Mouse (Mus musculus) gastrocnemius, postnatal 36 days (tissue): ENCODE results near the gene Thoc5. TPM values are rescaled to one million over a fixed set of nuclear protein-coding genes. Genes with fewer than 3 reads are reported as not detected.

Experiments
- DNase-seq, 2 experiments: peaks; one replicate each; pipeline ENCODE4 v3.0.0; 2022
- intact Hi-C: fragments of 180-260 bp; cut with DNase I; formaldehyde crosslinking; loops from one replicate; pipeline ENCODE4 v1.15.1; 2025
- microRNA-seq, 2 experiments: library from miRNA; unstranded; fragments of <30 nt; microRNA quantifications; one replicate each; pipeline ENCODE4 v1.2.0; 2021
- total RNA-seq, 2 experiments: library from RNA; stranded (reverse); gene quantifications; 2 replicates each; pipeline ENCODE4 v1.2.3; 2021

Thoc5 gene
- total RNA-seq, 2 experiments from 2014 or later = 12.9 to 14.0 TPM

GRCm38 (mm10) chr11:4968376-4968775 is 73.3 kb downstream of the Thoc5 start:
- DNase-seq = peak in 1 of 2 experiments; percentile 21
- intact Hi-C loops = no loop called here

GRCm38 (mm10) chr11:4972967-4973870 is 78.1 kb downstream of the Thoc5 start:
- intact Hi-C loops = no loop called here

GRCm38 (mm10) chr11:4973871-4974256 is 78.7 kb downstream of the Thoc5 start:
- intact Hi-C loops = loop anchor here (1.0 kb wide), 1 partner anchor 58 kb away; no protein-coding TSS in a partner anchor
- DNase-seq = no peak

More at GRCm38 (mm10) chr11:4972967-4973870, 78.1 kb downstream of the Thoc5 start:
- no peak for DNase-seq

- intact Hi-C loops = loop anchor here (1.0 kb wide), 1 partner anchor 58 kb away; no protein-coding TSS in a partner anchor
- DNase-seq = no peak
These were observed 79.4 kb downstream of the Thoc5 start for GRCm38 (mm10) chr11:4974376-4975122.

DNA sequence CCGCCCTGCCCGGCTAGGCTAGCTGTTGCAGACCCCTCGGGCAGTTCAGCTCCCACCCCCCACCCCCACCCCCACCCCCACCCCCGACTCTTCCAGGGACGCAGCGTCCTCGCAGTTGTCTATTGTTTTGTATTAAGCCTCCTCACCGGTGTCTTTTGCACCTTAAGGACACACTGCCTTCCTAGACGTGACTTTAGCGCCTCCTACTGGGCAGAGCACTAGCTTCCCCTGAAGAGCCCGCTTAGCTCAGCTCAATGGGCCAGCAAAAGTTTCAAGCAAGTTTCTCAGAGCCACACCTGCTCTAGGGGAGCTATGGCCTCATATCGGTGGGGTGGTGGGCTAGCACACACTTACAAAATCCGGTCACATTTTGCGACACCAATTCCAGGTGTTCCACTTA is 80.5 kb downstream of the Thoc5 start:
- intact Hi-C loops = no loop called here
- peak in 1 of 2 experiments; percentile 59 for DNase-seq

Small RNA genes within 50 kb of the gene (microRNA-seq; reads per million reads assigned to microRNA genes)
- gene Mir6918 = 0 reads per million in 2 experiments

Other genes with a start within 250 kb of the Thoc5 start
- 1,000 to 10,000 TPM in 1 of 2 experiments, 100 to 1,000 TPM in 1; 914 to 1,010 TPM for gene Uqcr10, start 191.0 kb upstream of the Thoc5 start, total RNA-seq
- 10 to 100 TPM; 20.7 to 22.9 TPM for gene Zmat5, start 190.6 kb upstream of the Thoc5 start, total RNA-seq
- under 1 TPM; 0.33 to 0.74 TPM for gene Cabp7, start 148.5 kb upstream of the Thoc5 start, total RNA-seq
- gene Nf2, start 45.8 kb upstream of the Thoc5 start, total RNA-seq = 10 to 100 TPM; 45.7 to 47.4 TPM
- gene Nipsnap1, start 21.4 kb upstream of the Thoc5 start, total RNA-seq = 1 to 10 TPM in 1 of 2 experiments, under 1 TPM in 1; 0.42 to 1.1 TPM
- under 1 TPM in 1 of 2 experiments, not detected in 1; 0.15 TPM for gene Nefh, start 52.7 kb downstream of the Thoc5 start, total RNA-seq
- 10 to 100 TPM; 29.2 to 32.4 TPM for gene Ap1b1, start 91.5 kb downstream of the Thoc5 start, total RNA-seq
- gene Rasl10a, start 162.8 kb downstream of the Thoc5 start, total RNA-seq = under 1 TPM in 1 of 2 experiments, not detected in 1; 0.28 TPM
- 1 to 10 TPM; 3.9 to 4.9 TPM for gene Gas2l1, start 170.0 kb downstream of the Thoc5 start, total RNA-seq
- 10 to 100 TPM; 24.4 to 26.0 TPM for gene Rhbdd3, start 203.6 kb downstream of the Thoc5 start, total RNA-seq
- 10 to 100 TPM; 70.7 to 92.0 TPM for gene Ewsr1, start 203.9 kb downstream of the Thoc5 start, total RNA-seq